Mouse (Mus musculus) neural tube, embryonic 15.5 days (tissue): ENCODE data around the gene Lca5l. TPM values are rescaled to one million over a fixed set of nuclear protein-coding genes. Genes with fewer than 3 reads are reported as not detected.

ENCODE experiments used
- ATAC-seq: fragments of 200-750 bp; cut with Nextera tagmentation; 2 replicates; pipeline ENCODE4 v1.8.0; 2017; ENCODE audit warnings: mild to moderate bottlenecking, moderate TSS enrichment, moderate library complexity; ENCODE audit not compliant: low FRiP score
- H3K27ac ChIP-seq: fragments of 300-500 bp; sonication (generic); replicated peaks from 2 replicates; pipeline ENCODE4 v1.5.1; 2015; ENCODE audit warnings: mild to moderate bottlenecking, inconsistent platforms
- H3K27me3 ChIP-seq: fragments of 300-500 bp; sonication (generic); replicated peaks from 2 replicates; pipeline ENCODE4 v1.6.1; 2015; ENCODE audit warnings: inconsistent platforms
- H3K36me3 ChIP-seq: fragments of 300-500 bp; sonication (generic); 2 replicates; pipeline ENCODE4 v1.6.1; 2015; ENCODE audit warnings: inconsistent platforms
- H3K4me1 ChIP-seq: fragments of 300-500 bp; sonication (generic); 2 replicates; pipeline ENCODE4 v1.6.1; 2015; ENCODE audit warnings: inconsistent platforms
- H3K4me2 ChIP-seq: fragments of 300-500 bp; sonication (generic); 2 replicates; pipeline ENCODE4 v1.6.1; 2015; ENCODE audit warnings: inconsistent platforms, mild to moderate bottlenecking, moderate library complexity
- H3K4me3 ChIP-seq: fragments of 300-500 bp; sonication (generic); replicated peaks from 2 replicates; pipeline ENCODE4 v1.5.1; 2015; ENCODE audit warnings: mild to moderate bottlenecking, inconsistent platforms
- H3K9ac ChIP-seq: fragments of 300-500 bp; sonication (generic); replicated peaks from 2 replicates; pipeline ENCODE4 v1.6.1; 2015; ENCODE audit warnings: mild to moderate bottlenecking, inconsistent platforms
- H3K9me3 ChIP-seq: fragments of 300-500 bp; sonication (generic); replicated peaks from 2 replicates; pipeline ENCODE4 v1.6.1; 2016; ENCODE audit warnings: inconsistent platforms
- WGBS: fragments of 180-500 bp; shearing (Covaris S2); methylation state at CpG from one replicate; pipeline ENCODE4 v1.1.7; 2015; ENCODE audit warnings: mixed read lengths; 5-methylcytosine and 5-hydroxymethylcytosine counted together
- polyA plus RNA-seq: library from polyadenylated mRNA; unstranded; fragments of >200 nt; fragmentation: Nextera tagmentation; extraction: Ambion mirVana; gene quantifications from 2 replicates; pipeline ENCODE4 v1.2.1, GENCODE M21; 2015

Gene Lca5l
- polyA plus RNA-seq, 1 experiment from 2014 or later, result 1.9 TPM

DNA sequence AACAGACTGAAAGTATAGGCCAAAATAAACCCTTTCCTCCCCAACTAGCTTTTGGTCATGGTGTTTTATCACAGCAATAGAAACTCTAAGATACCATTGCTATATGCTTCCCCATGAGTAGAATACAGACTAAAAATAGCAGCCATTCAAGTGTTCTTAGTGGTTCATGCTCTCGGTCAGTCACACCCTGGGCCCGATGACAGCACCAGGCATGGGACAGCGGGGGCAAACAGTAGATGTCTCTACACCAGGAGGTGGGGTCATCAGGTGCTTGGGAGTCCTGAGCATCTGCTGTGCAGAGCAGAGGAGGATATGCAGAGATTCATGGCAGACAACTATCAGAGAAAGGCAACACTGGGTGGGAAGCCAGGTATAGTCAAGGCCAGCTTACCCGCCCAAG lies 21.0 kb upstream of the Lca5l start:
- ATAC-seq, result no peak
- Histone ChIP-seq H3K27ac (no peak overlapping the region), H3K4me2 (no peak overlapping the region), H3K9ac (no peak overlapping the region), H3K36me3 (no peaks in the 10 kb centered on the region), H3K27me3 (no peaks in the 10 kb centered on the region), H3K9me3 (no peaks in the 10 kb centered on the region), H3K4me1 (no peaks in the 10 kb centered on the region), H3K4me3 (no peak overlapping the region)
- 94% methylated on average over 4 of the region's 4 CpGs for WGBS

DNA sequence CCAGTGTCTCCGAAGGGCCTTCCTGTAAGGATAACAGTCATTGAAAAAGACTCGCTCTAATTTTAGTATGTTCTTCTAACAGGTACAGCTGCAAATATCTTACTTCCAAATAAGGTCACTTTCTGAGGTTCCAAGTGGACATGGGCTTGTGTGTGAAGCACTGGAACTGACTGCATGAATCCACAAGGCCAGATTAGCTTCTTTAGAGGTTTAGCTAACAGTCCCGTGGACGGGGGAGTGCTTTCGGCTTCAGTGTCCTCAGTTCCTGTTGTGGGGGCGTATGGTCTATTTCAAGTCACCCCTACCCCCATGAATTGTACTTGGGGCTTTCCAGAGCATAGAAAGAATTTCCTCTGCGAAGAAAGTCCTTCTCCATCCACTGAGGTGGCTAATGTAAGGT lies 18.8 kb upstream of the Lca5l start:
- Histone ChIP-seq H3K4me1 (no peaks in the 10 kb centered on the region), H3K9me3 (no peaks in the 10 kb centered on the region), H3K27ac (no peak overlapping the region), H3K27me3 (no peaks in the 10 kb centered on the region), H3K36me3 (no peaks in the 10 kb centered on the region), H3K4me2 (no peak overlapping the region), H3K9ac (no peak overlapping the region), H3K4me3 (no peak overlapping the region)
- 90% methylated on average over 7 of the region's 7 CpGs for WGBS
- no peak for ATAC-seq

DNA sequence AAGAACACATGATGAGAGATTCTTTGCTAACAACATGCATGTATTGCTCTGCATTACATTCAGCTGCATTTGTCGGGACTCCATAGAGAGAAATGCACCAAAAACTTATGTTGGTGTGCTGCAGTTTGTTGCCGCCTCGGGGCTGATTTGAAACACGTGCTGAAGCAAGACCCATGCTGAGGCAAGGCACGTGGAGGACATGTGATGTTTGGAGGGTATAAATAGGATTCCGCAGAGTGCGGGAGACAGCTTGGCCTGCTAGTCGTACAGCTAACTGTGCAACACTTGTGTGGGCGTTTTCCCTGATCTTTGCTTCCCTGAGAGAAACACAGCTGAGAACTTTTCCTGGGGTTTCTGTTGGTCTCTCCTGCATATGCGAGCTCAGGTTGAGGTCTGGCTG lies 17.7 kb upstream of the Lca5l start:
- ATAC-seq, result no peak
- no peaks in the 10 kb centered on the region for H3K36me3 ChIP-seq
- no peaks in the 10 kb centered on the region for H3K9me3 ChIP-seq
- H3K27me3 ChIP-seq, result no peaks in the 10 kb centered on the region
- H3K4me3 ChIP-seq, result no peak overlapping the region
- H3K27ac ChIP-seq, result no peak overlapping the region
- no peaks in the 10 kb centered on the region for H3K4me1 ChIP-seq
- H3K4me2 ChIP-seq, result no peak overlapping the region
- 84% methylated on average over 10 of the region's 10 CpGs for whole genome bisulfite sequencing
- H3K9ac ChIP-seq, result no peak overlapping the region

DNA sequence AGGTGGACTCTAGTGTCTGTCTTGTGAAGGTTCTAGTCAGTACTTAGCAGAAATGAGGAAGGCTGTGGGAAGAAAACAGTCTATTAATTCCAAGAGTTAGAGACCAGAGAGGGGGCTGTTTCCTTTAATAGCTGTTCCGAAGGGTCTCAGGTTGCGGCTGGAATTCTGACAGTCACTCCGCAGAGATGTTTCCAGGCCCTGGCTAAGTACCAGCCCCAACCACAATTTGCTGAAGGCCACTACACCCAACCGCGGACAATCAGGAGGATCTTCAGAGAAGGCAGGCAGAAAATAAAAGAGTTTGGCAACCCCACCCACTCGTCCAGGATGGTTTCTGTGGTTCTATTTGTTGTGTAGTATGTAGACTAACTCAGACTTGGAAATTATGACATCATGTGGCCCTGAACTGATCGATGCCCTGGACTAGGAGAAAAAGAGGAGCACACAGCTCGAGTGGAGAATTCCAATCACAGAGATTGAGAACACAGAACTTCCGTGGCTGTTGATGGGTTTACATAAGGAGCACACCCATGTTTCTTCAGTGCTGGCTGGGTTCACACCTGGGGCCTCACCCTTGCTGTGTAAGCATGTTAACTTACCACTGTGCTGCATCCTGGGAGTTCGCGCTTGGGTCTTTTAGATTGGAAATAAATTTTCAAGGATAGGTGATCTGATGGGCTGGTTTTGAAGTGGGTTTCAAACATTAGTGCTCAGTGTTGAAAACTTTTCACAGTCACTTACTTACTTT lies 9.6 kb upstream of the Lca5l start:
- no peak for ATAC-seq
- no peaks in the 10 kb centered on the region for H3K9me3 ChIP-seq
- H3K36me3 ChIP-seq, result no peaks in the 10 kb centered on the region
- peaks cover 15% of the 10 kb centered on the region for H3K4me1 ChIP-seq
- no peak overlapping the region for H3K4me3 ChIP-seq
- no peak overlapping the region for H3K27ac ChIP-seq
- WGBS, result 72% methylated on average over 11 of the region's 11 CpGs
- no peaks in the 10 kb centered on the region for H3K27me3 ChIP-seq
- no peak overlapping the region for H3K9ac ChIP-seq
- H3K4me2 ChIP-seq, result no peak overlapping the region

DNA sequence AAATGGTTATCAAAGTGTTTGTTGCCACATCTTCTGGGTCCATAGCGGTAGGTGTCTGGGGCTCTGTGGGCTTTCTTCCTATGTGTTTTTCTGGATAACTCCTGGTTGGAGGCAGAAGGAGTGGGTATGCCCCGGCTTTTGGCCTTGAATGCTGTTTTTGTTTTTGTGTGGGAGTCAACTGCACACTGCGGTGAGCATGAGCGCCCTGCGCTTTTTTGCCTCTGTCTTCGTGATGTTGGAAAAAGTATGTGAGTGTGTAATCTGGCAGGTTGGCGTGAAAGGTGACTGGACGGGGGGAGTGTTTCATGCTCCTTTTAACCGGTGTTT lies 8.6 kb upstream of the Lca5l start:
- Histone ChIP-seq H3K27ac (no peak overlapping the region), H3K36me3 (no peaks in the 10 kb centered on the region), H3K4me1 (peaks cover 15% of the 10 kb centered on the region), H3K9me3 (no peaks in the 10 kb centered on the region), H3K4me3 (peak overlapping the region; percentile 18), H3K27me3 (no peaks in the 10 kb centered on the region), H3K9ac (no peak overlapping the region), H3K4me2 (peak overlapping the region; percentile 54)
- ATAC-seq, result no peak
- WGBS, result 30% methylated on average over 9 of the region's 9 CpGs

DNA sequence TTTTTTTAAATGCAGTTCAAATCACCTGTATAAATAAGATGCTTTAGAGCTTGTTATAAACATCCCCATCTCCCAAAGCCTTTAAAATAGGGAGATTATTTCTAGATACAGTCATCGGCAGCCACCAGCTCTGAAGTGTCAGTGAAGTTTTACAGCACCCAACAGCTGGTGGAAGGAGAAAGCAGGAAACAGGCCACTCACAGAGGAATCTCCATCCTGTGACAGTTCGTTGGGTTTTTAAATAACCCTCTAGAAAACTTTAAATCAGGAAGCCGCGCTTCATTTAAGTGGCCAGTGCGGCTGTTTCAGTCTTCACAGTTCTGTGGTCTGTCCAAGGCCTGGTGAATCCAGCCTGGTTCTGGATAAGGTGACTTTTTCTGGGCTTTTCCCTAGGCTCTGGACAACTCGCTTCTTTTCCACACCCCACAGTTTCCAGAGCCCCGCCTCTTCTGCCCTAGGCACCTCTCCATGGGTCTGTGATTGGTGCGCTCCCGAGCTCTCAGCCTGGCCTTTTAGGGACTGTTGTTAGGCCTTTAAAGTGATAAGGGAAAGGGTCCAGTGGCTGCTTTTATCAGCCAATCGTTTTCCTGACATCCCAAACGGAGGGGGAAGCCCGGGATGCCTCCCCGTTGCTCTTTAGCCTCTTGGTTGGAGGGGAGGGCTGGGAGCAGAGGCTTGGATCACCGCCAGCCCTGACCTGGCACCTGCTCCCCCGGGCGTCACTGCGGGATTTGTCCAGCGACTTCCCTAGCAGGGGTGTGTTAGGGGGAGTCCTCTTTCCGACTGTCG lies 8.0 kb upstream of the Lca5l start, which contains the start of gene Sh3bgr:
TSS of gene Sh3bgr (plus strand) at position 538 of the 789 bp plus-strand sequence.
- Histone ChIP-seq H3K27me3 (no peaks in the 10 kb centered on the region), H3K27ac (no peak within 1 kb of the TSS), H3K4me3 (peak within 1 kb of the TSS; percentile 18), H3K4me2 (peak within 1 kb of the TSS; percentile 54), H3K4me1 (peaks cover 15% of the 10 kb centered on the region), H3K36me3 (no peaks in the 10 kb centered on the region), H3K9me3 (no peaks in the 10 kb centered on the region), H3K9ac (no peak within 1 kb of the TSS)
- peak; percentile 47; the same call in 1 of the 2 replicates for ATAC-seq
- 5% methylated on average over 20 of the region's 20 CpGs for WGBS

DNA sequence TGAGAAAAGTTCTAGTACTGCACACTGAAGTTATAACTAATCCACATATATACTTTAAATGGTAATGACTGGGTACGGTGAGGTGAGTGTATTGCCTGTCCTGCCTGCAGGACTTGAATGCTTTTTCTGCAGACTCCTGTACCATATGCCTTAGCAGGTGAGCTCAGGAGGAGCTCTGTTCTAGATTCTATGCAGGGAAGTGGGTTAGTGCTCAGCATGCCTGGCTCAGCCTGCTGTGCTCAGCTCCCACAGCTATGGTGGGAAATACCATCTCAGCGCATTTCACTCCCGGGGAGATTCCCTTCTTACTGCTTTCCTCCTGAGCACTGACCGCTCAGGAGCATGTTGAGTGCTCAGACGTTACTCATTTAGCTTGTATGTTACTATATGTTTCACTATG lies 4.5 kb downstream of the Lca5l start:
- H3K36me3 ChIP-seq, result no peaks in the 10 kb centered on the region
- no peak overlapping the region for H3K4me3 ChIP-seq
- H3K9ac ChIP-seq, result no peak overlapping the region
- no peak overlapping the region for H3K4me2 ChIP-seq
- no peaks in the 10 kb centered on the region for H3K27me3 ChIP-seq
- no peaks in the 10 kb centered on the region for H3K9me3 ChIP-seq
- H3K4me1 ChIP-seq, result peaks cover 14% of the 10 kb centered on the region
- 81% methylated on average over 5 of the region's 5 CpGs for WGBS
- no peak for ATAC-seq
- no peak overlapping the region for H3K27ac ChIP-seq

DNA sequence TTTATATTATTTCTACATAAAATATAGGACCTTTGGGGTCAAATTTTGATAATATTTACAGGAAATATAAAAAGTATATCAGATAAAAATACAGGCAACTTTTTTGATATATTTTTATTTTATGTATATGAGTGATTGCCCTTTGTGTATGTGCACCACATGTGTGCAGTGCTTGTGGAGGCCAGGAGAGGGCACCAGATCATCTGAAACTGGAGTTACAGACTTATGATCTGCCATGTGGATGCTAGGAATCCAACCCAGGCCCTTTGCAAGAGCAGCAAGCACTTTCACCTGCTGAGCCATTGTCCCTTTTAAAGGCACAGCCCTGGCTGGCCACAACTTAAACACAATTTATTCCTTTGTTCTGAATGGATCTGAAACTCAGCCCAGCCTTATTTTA lies 12.9 kb downstream of the Lca5l start:
- no peak overlapping the region for H3K27ac ChIP-seq
- ATAC-seq, result no peak
- H3K9ac ChIP-seq, result no peak overlapping the region

DNA sequence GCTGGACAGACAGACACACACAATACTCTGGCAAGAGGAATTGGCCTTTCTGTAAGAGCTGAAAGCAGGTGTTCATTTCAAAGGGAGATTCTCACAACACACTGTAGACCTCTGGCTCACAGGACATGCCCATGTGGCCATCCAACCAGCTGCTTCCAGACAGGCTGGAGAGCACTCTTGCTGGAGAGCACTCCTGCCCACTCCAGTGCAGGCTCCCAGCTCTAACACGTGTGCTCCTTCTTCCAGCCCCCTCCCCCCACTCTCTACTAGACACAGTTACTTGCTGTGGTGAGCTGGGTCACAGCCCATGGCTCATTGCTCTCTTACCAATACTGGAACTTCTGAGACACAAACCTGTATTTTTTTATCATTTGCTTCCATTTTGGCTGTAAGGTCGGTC lies 16.7 kb downstream of the Lca5l start:
- Histone ChIP-seq H3K36me3 (no peaks in the 10 kb centered on the region), H3K9me3 (no peaks in the 10 kb centered on the region), H3K4me2 (no peak overlapping the region), H3K4me3 (no peak overlapping the region), H3K9ac (no peak overlapping the region), H3K4me1 (no peaks in the 10 kb centered on the region), H3K27ac (no peak overlapping the region), H3K27me3 (no peaks in the 10 kb centered on the region)
- ATAC-seq, result no peak
- WGBS, result 49% methylated on average over 2 of the region's 2 CpGs

More for the DNA sequence above, 12.9 kb downstream of the Lca5l start:
- no peaks in the 10 kb centered on the region for H3K36me3 ChIP-seq
- H3K9me3 ChIP-seq, result no peaks in the 10 kb centered on the region
- no peaks in the 10 kb centered on the region for H3K4me1 ChIP-seq
- H3K4me2 ChIP-seq, result no peak overlapping the region
- no peak overlapping the region for H3K4me3 ChIP-seq
- no peaks in the 10 kb centered on the region for H3K27me3 ChIP-seq

DNA sequence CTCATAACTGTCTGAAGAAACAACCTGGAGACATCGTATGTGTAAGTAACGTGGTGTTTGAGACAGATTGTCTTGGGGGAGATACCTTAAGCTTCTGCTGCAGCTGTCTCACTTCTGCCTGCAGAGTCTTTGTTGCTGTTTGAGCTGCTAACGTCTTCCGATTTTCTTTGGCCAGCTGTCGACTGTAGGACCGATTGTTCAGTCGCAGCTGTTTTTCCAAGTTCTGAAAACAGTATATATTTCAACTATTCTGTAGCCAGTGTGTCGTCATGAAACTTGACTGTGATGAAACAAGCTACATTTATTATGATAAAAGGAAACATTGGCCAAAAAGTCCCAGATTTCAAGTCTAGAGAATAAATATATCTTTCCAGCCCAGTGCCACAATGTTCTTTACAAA lies 18.4 kb downstream of the Lca5l start:
- H3K27me3 ChIP-seq, result no peaks in the 10 kb centered on the region
- no peak overlapping the region for H3K27ac ChIP-seq
- no peaks in the 10 kb centered on the region for H3K4me1 ChIP-seq
- WGBS, result 70% methylated on average over 8 of the region's 8 CpGs
- H3K4me3 ChIP-seq, result no peak overlapping the region
- no peak for ATAC-seq
- H3K9me3 ChIP-seq, result no peaks in the 10 kb centered on the region
- H3K9ac ChIP-seq, result no peak overlapping the region
- H3K36me3 ChIP-seq, result no peaks in the 10 kb centered on the region
- H3K4me2 ChIP-seq, result no peak overlapping the region

DNA sequence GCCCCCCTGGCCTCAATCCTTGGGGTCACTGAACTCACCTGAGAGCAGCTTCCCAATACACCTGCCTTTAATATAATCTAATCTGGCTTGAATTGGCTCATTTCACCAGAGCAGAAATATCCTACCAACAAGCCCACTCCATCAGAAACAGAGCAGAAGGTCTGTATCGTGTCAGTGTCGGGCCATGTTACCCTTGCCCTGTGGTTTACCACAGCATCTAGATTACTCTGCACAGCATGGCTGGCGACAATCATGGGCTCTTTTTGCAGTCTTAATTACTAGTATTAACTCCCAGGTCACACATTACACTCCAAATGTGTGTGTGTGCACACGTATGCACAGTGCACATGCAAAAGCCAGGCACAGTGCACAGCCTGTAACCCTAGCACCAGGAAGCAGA lies 23.2 kb downstream of the Lca5l start:
- Histone ChIP-seq H3K36me3 (no peaks in the 10 kb centered on the region), H3K9ac (no peak overlapping the region), H3K27ac (no peak overlapping the region), H3K4me2 (no peak overlapping the region), H3K4me1 (no peaks in the 10 kb centered on the region), H3K4me3 (no peak overlapping the region), H3K27me3 (no peaks in the 10 kb centered on the region), H3K9me3 (no peaks in the 10 kb centered on the region)
- 78% methylated on average over 4 of the region's 4 CpGs for WGBS
- no peak for ATAC-seq

DNA sequence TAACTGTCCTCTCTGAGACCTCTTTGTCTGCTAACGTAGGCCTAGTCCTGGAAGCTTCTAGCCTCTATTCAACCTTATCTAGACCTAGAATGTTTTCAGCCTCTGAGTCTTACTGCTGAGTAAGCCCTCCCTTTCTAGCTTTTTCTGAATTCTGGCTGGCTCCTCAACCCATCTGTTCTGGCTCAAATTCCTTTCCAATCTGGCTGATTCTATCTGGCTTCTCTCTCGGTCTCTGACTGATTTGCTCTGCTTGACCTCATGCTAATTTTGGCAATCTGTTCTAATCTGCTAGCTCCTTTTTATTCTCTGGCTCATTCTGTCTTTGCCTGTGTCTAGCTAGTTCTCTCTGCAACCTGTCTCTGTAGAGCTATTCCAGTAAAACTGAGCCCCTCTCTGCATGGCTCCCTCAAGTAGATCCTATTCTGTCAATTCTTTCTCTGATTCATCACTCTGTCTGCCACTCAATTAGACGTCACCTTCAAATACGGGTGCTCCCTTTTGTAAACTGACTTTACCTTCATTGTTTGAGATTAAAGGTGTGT lies 26.3 kb downstream of the Lca5l start:
- 77% methylated on average over 4 of the region's 4 CpGs for WGBS

More for the DNA sequence above, 26.3 kb downstream of the Lca5l start:
- H3K27me3 ChIP-seq, result no peaks in the 10 kb centered on the region
- no peak overlapping the region for H3K27ac ChIP-seq
- H3K9ac ChIP-seq, result no peak overlapping the region
- H3K4me3 ChIP-seq, result no peak overlapping the region
- no peaks in the 10 kb centered on the region for H3K36me3 ChIP-seq
- no peaks in the 10 kb centered on the region for H3K9me3 ChIP-seq
- no peak overlapping the region for H3K4me2 ChIP-seq
- ATAC-seq, result no peak
- no peaks in the 10 kb centered on the region for H3K4me1 ChIP-seq
